17 mouse cellular contexts compared by ENCODE assay signal in genomic region chr5:66614940-66615339, GRCm38 (mm10). TPM values are rescaled to one million over a fixed set of nuclear protein-coding genes. Genes with fewer than 3 reads are reported as not detected.
DNase-seq lines count a peak whose midpoint lies in the region; ATAC-seq and TF ChIP-seq lines count a peak whose summit lies in the region.
"Had no signal": no experiment of that assay in that cellular context is flagged by ENCODE, and none has a peak within 500 bp of the region (broad histone marks: within the 10 kb centered on the region; RNA-seq: fewer than 3 reads in every experiment).

No protein-coding gene starts in this region.

- WGBS in heart, postnatal 0 days = 56% methylated on average over 4 of the region's 4 CpGs
- 61% methylated on average over 4 of the region's 4 CpGs for WGBS in kidney, postnatal 0 days
- WGBS in midbrain, embryonic 14.5 days = 89% methylated on average over 4 of the region's 4 CpGs
- WGBS in midbrain, embryonic 13.5 days = 83% methylated on average over 4 of the region's 4 CpGs

- TF ChIP-seq CTCF in heart, postnatal 0 days (IDR thresholded peaks at IDR 0.05; ENCODE audit: low read depth) = no peak
- TF ChIP-seq CTCF in kidney, postnatal 0 days (IDR thresholded peaks at IDR 0.05; ENCODE audit: low read depth) = no peak
- no peak for TF ChIP-seq CTCF in layer of hippocampus, adult 2 months (conservative IDR thresholded peaks at IDR 0.05)

- no peak overlapping the region; the same call in 1 of the 2 replicates for H3K27ac ChIP-seq in heart, postnatal 0 days (ENCODE audit: low read depth)
- H3K27ac ChIP-seq in kidney, postnatal 0 days = no peak overlapping the region
- 0 out of 2 replicates have a peak overlapping the region, but pooled peaks have one; percentile 20 for H3K27ac ChIP-seq in midbrain, embryonic 14.5 days (replicated peaks; ENCODE audit: low read depth, low read length)
- H3K27ac ChIP-seq in midbrain, embryonic 13.5 days = no peak overlapping the region
- no peak overlapping the region for H3K27ac ChIP-seq in layer of hippocampus, adult 2 months
- H3K27ac ChIP-seq: embryonic facial prominence, embryonic 12.5 days; hindbrain, postnatal 0 days; lung, embryonic 15.5 days had no signal

- H3K9ac ChIP-seq in heart, postnatal 0 days (replicated peaks; ENCODE audit: low read depth, low read length) = no peak overlapping the region
- H3K9ac ChIP-seq in kidney, postnatal 0 days (ENCODE audit: low read depth, low read length) = no peak overlapping the region
- H3K9ac ChIP-seq in midbrain, embryonic 14.5 days (replicated peaks; ENCODE audit: low read length) = no peak overlapping the region
- no peak overlapping the region for H3K9ac ChIP-seq in midbrain, embryonic 13.5 days (replicated peaks)
- H3K9ac ChIP-seq: embryonic facial prominence, embryonic 12.5 days; lung, embryonic 15.5 days had no signal

- no peak for TF ChIP-seq EP300 in heart, postnatal 0 days (IDR thresholded peaks at IDR 0.05; ENCODE audit: low read depth)

- no peak overlapping the region for H3K4me3 ChIP-seq in heart, postnatal 0 days (ENCODE audit: low read depth, low read length)
- H3K4me3 ChIP-seq in kidney, postnatal 0 days (replicated peaks; ENCODE audit: low read depth, low read length) = no peak overlapping the region
- no peak overlapping the region for H3K4me3 ChIP-seq in midbrain, embryonic 14.5 days (replicated peaks; ENCODE audit: low read depth, low read length)
- no peak overlapping the region for H3K4me3 ChIP-seq in midbrain, embryonic 13.5 days (replicated peaks)
- no peak overlapping the region for H3K4me3 ChIP-seq in layer of hippocampus, adult 2 months
- H3K4me3 ChIP-seq: embryonic facial prominence, embryonic 12.5 days; lung, embryonic 15.5 days had no signal

- 0 out of 2 replicates have a peak overlapping the region, but pooled peaks have one; percentile 18 for H3K4me2 ChIP-seq in heart, postnatal 0 days (ENCODE audit: low read depth, low read length)
- H3K4me2 ChIP-seq in kidney, postnatal 0 days (ENCODE audit: low read length) = peak overlapping the region; percentile 16; the same call in 1 of the 2 replicates
- peak overlapping the region; percentile 17; the same call in 1 of the 2 replicates for H3K4me2 ChIP-seq in midbrain, embryonic 14.5 days (ENCODE audit: low read length)
- no peak overlapping the region for H3K4me2 ChIP-seq in midbrain, embryonic 13.5 days (replicated peaks)
- H3K4me2 ChIP-seq: embryonic facial prominence, embryonic 12.5 days; heart, embryonic 11.5 days; lung, embryonic 15.5 days had no signal

- DNase-seq in heart, postnatal 0 days (ENCODE audit: low spot score) = no peak
- DNase-seq in heart, adult 8-10 months (ENCODE audit: low spot score) = no peak
- no peak for DNase-seq in kidney, postnatal 0 days (ENCODE audit: low spot score)
- DNase-seq in kidney, adult 8-10 months = no peak
- no peak for DNase-seq in midbrain, embryonic 14.5 days
- DNase-seq in layer of hippocampus, adult 2 months (ENCODE audit: low spot score in 2 of 2) = no peak
- DNase-seq: adrenal gland, postnatal 25 days; cerebellum, adult 8-10 months; gastrocnemius, postnatal 10 days; kidney, adult 9 months; layer of hippocampus, adult 9-11 months; thymus, postnatal 4 days had no signal

- no peaks in the 10 kb centered on the region for H3K36me3 ChIP-seq in heart, postnatal 0 days (replicated peaks; ENCODE audit: control insufficient read depth, insufficient read depth, low read length)
- no peaks in the 10 kb centered on the region for H3K36me3 ChIP-seq in kidney, postnatal 0 days (ENCODE audit: insufficient read depth, low read length)
- no peaks in the 10 kb centered on the region for H3K36me3 ChIP-seq in midbrain, embryonic 14.5 days (ENCODE audit: control insufficient read depth, insufficient read depth, low read length)
- H3K36me3 ChIP-seq in midbrain, embryonic 13.5 days = no peaks in the 10 kb centered on the region
- H3K36me3 ChIP-seq: embryonic facial prominence, embryonic 12.5 days; lung, embryonic 15.5 days had no signal

- peaks cover 34% of the 10 kb centered on the region for H3K4me1 ChIP-seq in heart, postnatal 0 days (ENCODE audit: control insufficient read depth, insufficient read depth)
- H3K4me1 ChIP-seq in kidney, postnatal 0 days (replicated peaks; ENCODE audit: insufficient read depth, low read length) = peaks cover 59% of the 10 kb centered on the region
- peaks cover 42% of the 10 kb centered on the region for H3K4me1 ChIP-seq in midbrain, embryonic 14.5 days (ENCODE audit: control insufficient read depth, insufficient read depth, low read length)
- H3K4me1 ChIP-seq in midbrain, embryonic 13.5 days (replicated peaks) = peaks cover 64% of the 10 kb centered on the region

- no peak for ATAC-seq in heart, postnatal 0 days (ENCODE audit: insufficient read depth, low read depth)
- ATAC-seq in kidney, postnatal 0 days (replicated peaks; ENCODE audit: low FRiP score, low read depth) = no peak
- no peak for ATAC-seq in midbrain, embryonic 14.5 days (ENCODE audit: low FRiP score, low TSS enrichment)
- no peak for ATAC-seq in midbrain, embryonic 13.5 days
- ATAC-seq: hindbrain, postnatal 0 days had no signal

- no peaks in the 10 kb centered on the region for H3K9me3 ChIP-seq in heart, postnatal 0 days (replicated peaks; ENCODE audit: control insufficient read depth, low read length)
- H3K9me3 ChIP-seq in kidney, postnatal 0 days (replicated peaks; ENCODE audit: low read length) = no peaks in the 10 kb centered on the region
- H3K9me3 ChIP-seq in midbrain, embryonic 14.5 days (ENCODE audit: control insufficient read depth, low read length) = no peaks in the 10 kb centered on the region
- H3K9me3 ChIP-seq in midbrain, embryonic 13.5 days = no peaks in the 10 kb centered on the region
- H3K9me3 ChIP-seq: embryonic facial prominence, embryonic 12.5 days; lung, embryonic 15.5 days had no signal

- H3K27me3 ChIP-seq in heart, postnatal 0 days (ENCODE audit: control insufficient read depth, insufficient read depth, low read length) = no peaks in the 10 kb centered on the region
- no peaks in the 10 kb centered on the region for H3K27me3 ChIP-seq in kidney, postnatal 0 days (ENCODE audit: insufficient read depth, low read length)
- no peaks in the 10 kb centered on the region for H3K27me3 ChIP-seq in midbrain, embryonic 14.5 days (ENCODE audit: control insufficient read depth, insufficient read depth, low read length)
- no peaks in the 10 kb centered on the region for H3K27me3 ChIP-seq in midbrain, embryonic 13.5 days
- H3K27me3 ChIP-seq: embryonic facial prominence, embryonic 12.5 days; lung, embryonic 15.5 days had no signal

RNA-seq across cellular contexts. Expression of gene Apbb2, which starts 3.6 kb away (rescaled TPM):
- total RNA-seq in heart, postnatal 0 days (2014; rRNA removed; ENCODE audit: low replicate concordance) = 31.1 and 41.0 TPM in 2 replicates
- polyA plus RNA-seq in heart, postnatal 0 days (2015; fragmentation: Nextera tagmentation; extraction: Ambion mirVana) = 31.8 and 31.9 TPM in 2 replicates
- 10 to 100 TPM; 36.6 to 56.3 (median 46.4) TPM for total RNA-seq in heart, adult 8-10 months (2022)
- polyA plus RNA-seq in kidney, postnatal 0 days (2015; fragmentation: Nextera tagmentation; extraction: Ambion mirVana) = 47.0 and 52.7 TPM in 2 replicates
- polyA plus RNA-seq in midbrain, embryonic 14.5 days (2014; fragmentation: Nextera tagmentation; extraction: Ambion mirVana) = 99.9 and 116 TPM in 2 replicates
- polyA plus RNA-seq in midbrain, embryonic 13.5 days (2015; fragmentation: Nextera tagmentation; extraction: Ambion mirVana) = 93.4 and 94.6 TPM in 2 replicates
- 10 to 100 TPM; 54.5 to 58.6 TPM for total RNA-seq in layer of hippocampus, adult 2 months (2021)
